Mouse (Mus musculus): ENCODE measurements around the gene Ugcg. TPM values are rescaled to one million over a fixed set of nuclear protein-coding genes. Genes with fewer than 3 reads are reported as not detected.

The Ugcg gene
- polyA plus RNA-seq, 1 experiment from 2014 or later: 11.2 TPM

- Histone ChIP-seq H3K4me1 (no peaks in the 10 kb centered on the region), H3K9ac (no peak overlapping the region), H3K27me3 (no peaks in the 10 kb centered on the region), H3K36me3 (no peaks in the 10 kb centered on the region), H3K4me2 (no peak overlapping the region), H3K9me3 (no peaks in the 10 kb centered on the region; the same call in 1 of the 2 replicates), H3K4me3 (no peak overlapping the region), H3K27ac (no peak overlapping the region)
- no peak for ATAC-seq (ENCODE audit: insufficient number of reproducible peaks, insufficient read depth, low FRiP score, low TSS enrichment, low read depth)
- 87% methylated on average over 2 of the region's 2 CpGs for WGBS
Observed at GRCm38 (mm10) chr4:59263418-59263817, 74.4 kb downstream of the Ugcg start.

- H3K4me2 ChIP-seq: no peak overlapping the region
- H3K4me1 ChIP-seq: no peaks in the 10 kb centered on the region
- 93% methylated on average over 7 of the region's 7 CpGs for WGBS
- no peaks in the 10 kb centered on the region for H3K27me3 ChIP-seq
- H3K36me3 ChIP-seq: no peaks in the 10 kb centered on the region
- ATAC-seq (ENCODE audit: insufficient number of reproducible peaks, insufficient read depth, low FRiP score, low TSS enrichment, low read depth): no peak
- peaks cover 1% of the 10 kb centered on the region; the same call in 1 of the 2 replicates for H3K9me3 ChIP-seq
- no peak overlapping the region for H3K27ac ChIP-seq
- H3K4me3 ChIP-seq: no peak overlapping the region
- no peak overlapping the region for H3K9ac ChIP-seq
Observed at GRCm38 (mm10) chr4:59264611-59265095, 75.6 kb downstream of the Ugcg start.

GRCm38 (mm10) chr4:59265182-59265581, 76.1 kb downstream of the Ugcg start:
- Histone ChIP-seq H3K9ac (no peak overlapping the region), H3K27ac (no peak overlapping the region), H3K9me3 (peaks cover 5% of the 10 kb centered on the region; the same call in 1 of the 2 replicates), H3K36me3 (no peaks in the 10 kb centered on the region), H3K4me2 (no peak overlapping the region), H3K4me1 (no peaks in the 10 kb centered on the region), H3K27me3 (no peaks in the 10 kb centered on the region), H3K4me3 (no peak overlapping the region)
- WGBS: 87% methylated on average over 5 of the region's 5 CpGs
- ATAC-seq (ENCODE audit: insufficient number of reproducible peaks, insufficient read depth, low FRiP score, low TSS enrichment, low read depth): no peak

- 90% methylated on average over 5 of the region's 5 CpGs for WGBS
- no peak for ATAC-seq (ENCODE audit: insufficient number of reproducible peaks, insufficient read depth, low FRiP score, low TSS enrichment, low read depth)
- no peak overlapping the region for H3K27ac ChIP-seq
- H3K4me3 ChIP-seq: no peak overlapping the region
- no peaks in the 10 kb centered on the region for H3K27me3 ChIP-seq
- H3K4me1 ChIP-seq: no peaks in the 10 kb centered on the region
- H3K4me2 ChIP-seq: no peak overlapping the region
- no peak overlapping the region for H3K9ac ChIP-seq
- H3K36me3 ChIP-seq: no peaks in the 10 kb centered on the region
- peaks cover 5% of the 10 kb centered on the region; the same call in 1 of the 2 replicates for H3K9me3 ChIP-seq
Observed at GRCm38 (mm10) chr4:59265631-59266030, 76.6 kb downstream of the Ugcg start.

Other genes starting within 250 kb of the Ugcg start
- gene Zkscan16, start 245.6 kb upstream of the Ugcg start, polyA plus RNA-seq (2015; fragmentation: Nextera tagmentation; extraction: Ambion mirVana): 1.2 and 1.4 TPM in 2 replicates
- gene Ptgr1, start 202.1 kb upstream of the Ugcg start, polyA plus RNA-seq (2015; fragmentation: Nextera tagmentation; extraction: Ambion mirVana): 21.0 and 24.8 TPM in 2 replicates
- 9.7 and 15.1 TPM in 2 replicates for gene Dnajc25, start 194.2 kb upstream of the Ugcg start, polyA plus RNA-seq (2015; fragmentation: Nextera tagmentation; extraction: Ambion mirVana)
- 18.1 and 20.0 TPM in 2 replicates for gene Gm20503, start 186.0 kb upstream of the Ugcg start, polyA plus RNA-seq (2015; fragmentation: Nextera tagmentation; extraction: Ambion mirVana)
- gene Gng10, start 154.2 kb upstream of the Ugcg start, polyA plus RNA-seq (2015; fragmentation: Nextera tagmentation; extraction: Ambion mirVana): 181 and 197 TPM in 2 replicates
- gene AI481877, start 50.3 kb upstream of the Ugcg start, polyA plus RNA-seq (2015; fragmentation: Nextera tagmentation; extraction: Ambion mirVana): not detected in 2 replicates
- 2.5 and 3.3 TPM in 2 replicates for gene Susd1, start 249.4 kb downstream of the Ugcg start, polyA plus RNA-seq (2015; fragmentation: Nextera tagmentation; extraction: Ambion mirVana)

Measured in embryonic facial prominence, embryonic 13.5 days (tissue).